Mouse (Mus musculus) bone marrow macrophage, adult 2 months (primary cell): ENCODE measurements around the gene Ppp6r3.

ENCODE experiments used
- CTCF ChIP-seq: IDR thresholded peaks from 2 replicates; pipeline ENCODE4 v1.5.1; 2012; ENCODE audit warnings: low read depth, mild to moderate bottlenecking, low read length, moderate library complexity
- POLR2A ChIP-seq: IDR thresholded peaks from 2 replicates; pipeline ENCODE4 v1.6.1; 2012; ENCODE audit warnings: mild to moderate bottlenecking, low read depth, low read length, borderline replicate concordance

- TF ChIP-seq CTCF: no peak
- no peak for TF ChIP-seq POLR2A
These were observed 117.0 kb downstream of the Ppp6r3 start for GRCm38 (mm10) chr19:3458331-3459099.
